Mouse (Mus musculus): Measurements from ENCODE around the gene Kif6.

DNA sequence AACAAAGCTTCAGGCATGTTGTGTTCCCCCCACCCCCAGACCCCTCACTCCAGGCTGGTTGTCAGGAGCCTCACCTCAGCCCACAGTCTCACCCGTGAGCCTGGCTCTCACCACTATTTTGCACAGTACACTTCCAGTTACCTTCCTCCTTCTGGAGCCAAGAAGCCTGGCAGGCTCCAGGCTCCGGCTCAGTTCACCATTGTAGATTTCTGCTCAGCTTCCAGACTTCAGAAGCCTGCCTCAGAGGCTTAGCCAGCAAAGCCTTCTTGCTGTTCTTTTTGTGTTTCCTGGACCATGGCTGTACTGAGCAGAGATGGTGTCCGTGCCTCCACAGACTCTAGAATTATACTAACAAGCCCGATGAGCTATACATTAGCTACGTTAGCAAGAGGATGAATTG lies 248.7 kb downstream of the Kif6 start:
- TF ChIP-seq FLI1 (IDR thresholded peaks at IDR 0.05; ENCODE audit: low read length) (no peak), GATA1 (IDR thresholded peaks at IDR 0.05; ENCODE audit: borderline replicate concordance, low read length) (no peak)

Data from megakaryocyte, embryonic 14.5 days (primary cell).